Mouse (Mus musculus): ENCODE results near the gene Crip2. TPM values are rescaled to one million over a fixed set of nuclear protein-coding genes. Genes with fewer than 3 reads are reported as not detected.

Gene Crip2
- polyA plus RNA-seq (2015; fragmentation: Nextera tagmentation; extraction: Ambion mirVana) = 301 and 350 TPM in 2 replicates

DNA sequence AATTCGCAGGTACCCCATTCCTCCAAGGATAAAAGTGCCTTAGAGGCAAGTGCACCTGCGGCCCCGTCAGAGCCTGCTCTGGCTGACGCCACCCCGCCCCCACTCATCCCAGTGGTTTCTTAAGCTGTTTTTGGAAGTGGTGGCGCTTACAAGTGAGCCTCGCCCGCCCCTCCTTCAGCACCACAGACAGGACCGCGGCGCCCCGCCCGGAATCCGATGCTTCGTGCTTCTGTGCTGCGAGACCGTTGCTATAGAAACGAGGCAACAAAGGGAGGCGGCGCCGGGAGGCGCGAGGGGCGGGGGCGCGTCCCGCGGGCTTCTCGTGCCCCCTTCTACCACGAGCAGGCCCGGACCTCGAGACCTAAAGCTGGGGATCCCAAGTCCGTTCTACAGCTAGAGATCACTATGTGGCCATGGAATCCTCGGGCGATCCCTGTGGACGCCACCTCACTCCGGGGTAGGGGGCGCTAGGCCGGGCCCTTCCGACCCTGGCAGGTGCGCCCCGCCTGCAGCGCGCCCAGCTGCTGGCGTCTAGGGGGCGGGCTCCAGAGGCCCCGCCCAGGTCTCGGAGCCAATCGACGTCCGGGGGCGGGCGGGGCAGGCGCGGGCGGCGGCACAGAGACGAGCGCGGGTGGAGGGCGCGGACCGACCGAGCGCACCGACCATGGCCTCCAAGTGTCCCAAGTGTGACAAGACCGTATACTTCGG is at the start of gene Crip2:
Crip2 (plus strand) TSS at position 329 of the 708 bp plus-strand sequence.
- peaks cover 51% of the 10 kb centered on the region for H3K4me1 ChIP-seq (replicated peaks)

DNA sequence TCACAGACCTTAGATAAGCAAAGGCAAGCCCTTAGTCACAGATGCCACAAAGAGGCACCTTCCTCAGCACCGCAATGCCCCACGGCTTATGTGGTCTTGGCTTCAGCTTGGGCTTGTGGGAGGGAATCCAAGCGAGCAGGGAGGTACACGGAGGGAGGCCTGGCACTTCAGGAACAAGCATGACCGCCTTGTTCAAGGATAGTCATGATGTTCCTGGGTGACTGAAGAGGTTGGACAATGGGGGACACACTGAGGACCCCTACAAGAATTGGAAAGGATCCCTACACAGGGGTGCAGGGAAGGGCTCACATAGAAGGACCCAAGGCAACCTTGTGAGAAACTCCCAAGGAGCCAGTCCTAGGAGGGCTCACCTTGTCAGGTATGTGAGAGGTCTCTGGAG is 43.0 kb upstream of the Crip2 start:
- Histone ChIP-seq H3K4me2 (peak overlapping the region; percentile 86), H3K9ac (peak overlapping the region; percentile 100), H3K4me3 (peak overlapping the region; percentile 92), H3K27ac (replicated peaks) (no peak overlapping the region), H3K36me3 (no peaks in the 10 kb centered on the region), H3K27me3 (no peaks in the 10 kb centered on the region), H3K4me1 (replicated peaks) (peaks cover 39% of the 10 kb centered on the region), H3K9me3 (no peaks in the 10 kb centered on the region)
- ATAC-seq (ENCODE audit: low read depth) = 0 out of 2 replicates have a peak, but pooled peaks have one; percentile 11
- WGBS = 93% methylated on average over 5 of the region's 5 CpGs

More for the DNA sequence above, at the start of gene Crip2:
- H3K4me2 ChIP-seq = peak within 1 kb of the TSS; percentile 88
- under 1% methylated on average over 68 of the region's 68 CpGs for WGBS
- H3K36me3 ChIP-seq = peaks cover 55% of the 10 kb centered on the region
- no peaks in the 10 kb centered on the region for H3K9me3 ChIP-seq
- H3K9ac ChIP-seq = peak within 1 kb of the TSS; percentile 79
- peak within 1 kb of the TSS; percentile 87 for H3K27ac ChIP-seq (replicated peaks)
- H3K27me3 ChIP-seq = no peaks in the 10 kb centered on the region
- ATAC-seq (ENCODE audit: low read depth) = peak; percentile 89
- peak within 1 kb of the TSS; percentile 69 for H3K4me3 ChIP-seq

GRCm38 (mm10) chr12:113097749-113098281 is 42.2 kb upstream of the Crip2 start, which contains the start of gene Mta1:
Gene Mta1, plus strand, starts transcription at chr12:113098278.
- peak within 1 kb of the TSS; percentile 85 for H3K27ac ChIP-seq (replicated peaks)
- peak within 1 kb of the TSS; percentile 94 for H3K4me2 ChIP-seq
- no peaks in the 10 kb centered on the region for H3K27me3 ChIP-seq
- no peaks in the 10 kb centered on the region for H3K36me3 ChIP-seq
- peaks cover 47% of the 10 kb centered on the region for H3K4me1 ChIP-seq (replicated peaks)
- peak; percentile 40 for ATAC-seq (ENCODE audit: low read depth)
- 4% methylated on average over 18 of the region's 53 CpGs for WGBS
- H3K9ac ChIP-seq = peak within 1 kb of the TSS; percentile 100
- H3K9me3 ChIP-seq = no peaks in the 10 kb centered on the region
- peak within 1 kb of the TSS; percentile 92 for H3K4me3 ChIP-seq

DNA sequence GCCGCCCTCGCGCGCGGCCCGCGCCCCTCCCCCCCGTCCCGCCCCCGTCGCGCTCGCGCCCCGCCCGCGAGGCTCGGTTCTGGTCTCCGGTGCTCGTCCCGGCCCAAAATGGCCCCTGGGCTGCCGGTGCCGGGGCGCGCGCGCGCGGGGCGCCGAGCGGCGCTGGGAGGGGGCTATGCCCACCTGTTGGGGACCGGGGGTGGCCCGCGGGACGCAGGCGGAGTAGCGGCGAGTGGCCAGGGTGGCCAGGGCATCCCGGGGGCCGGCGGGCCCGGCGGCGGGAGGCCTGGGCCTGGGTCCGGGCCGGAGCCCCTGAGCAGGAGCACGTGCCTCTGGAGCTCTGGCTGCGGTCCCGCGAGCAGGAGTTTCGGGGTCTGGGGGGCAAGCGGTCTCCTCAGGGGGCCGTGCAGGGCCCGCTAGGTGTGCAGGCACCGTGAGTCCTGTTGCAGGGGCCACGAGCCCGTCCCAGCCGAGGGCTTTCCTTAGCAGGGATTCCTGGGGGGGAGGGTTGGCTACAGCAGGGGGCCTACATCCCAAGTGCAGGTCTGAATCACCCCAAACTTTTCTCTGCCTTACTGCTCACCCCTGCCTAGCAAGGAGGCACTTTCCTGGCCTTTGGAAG is 41.4 kb upstream of the Crip2 start:
- Histone ChIP-seq H3K27me3 (no peaks in the 10 kb centered on the region), H3K4me3 (peak overlapping the region; percentile 92), H3K9ac (peak overlapping the region; percentile 100), H3K36me3 (no peaks in the 10 kb centered on the region), H3K27ac (replicated peaks) (peak overlapping the region; percentile 85), H3K4me2 (peak overlapping the region; percentile 94), H3K4me1 (replicated peaks) (peaks cover 55% of the 10 kb centered on the region), H3K9me3 (no peaks in the 10 kb centered on the region)
- 1% methylated on average over 38 of the region's 60 CpGs for WGBS
- peak; percentile 19 for ATAC-seq (ENCODE audit: low read depth)

DNA sequence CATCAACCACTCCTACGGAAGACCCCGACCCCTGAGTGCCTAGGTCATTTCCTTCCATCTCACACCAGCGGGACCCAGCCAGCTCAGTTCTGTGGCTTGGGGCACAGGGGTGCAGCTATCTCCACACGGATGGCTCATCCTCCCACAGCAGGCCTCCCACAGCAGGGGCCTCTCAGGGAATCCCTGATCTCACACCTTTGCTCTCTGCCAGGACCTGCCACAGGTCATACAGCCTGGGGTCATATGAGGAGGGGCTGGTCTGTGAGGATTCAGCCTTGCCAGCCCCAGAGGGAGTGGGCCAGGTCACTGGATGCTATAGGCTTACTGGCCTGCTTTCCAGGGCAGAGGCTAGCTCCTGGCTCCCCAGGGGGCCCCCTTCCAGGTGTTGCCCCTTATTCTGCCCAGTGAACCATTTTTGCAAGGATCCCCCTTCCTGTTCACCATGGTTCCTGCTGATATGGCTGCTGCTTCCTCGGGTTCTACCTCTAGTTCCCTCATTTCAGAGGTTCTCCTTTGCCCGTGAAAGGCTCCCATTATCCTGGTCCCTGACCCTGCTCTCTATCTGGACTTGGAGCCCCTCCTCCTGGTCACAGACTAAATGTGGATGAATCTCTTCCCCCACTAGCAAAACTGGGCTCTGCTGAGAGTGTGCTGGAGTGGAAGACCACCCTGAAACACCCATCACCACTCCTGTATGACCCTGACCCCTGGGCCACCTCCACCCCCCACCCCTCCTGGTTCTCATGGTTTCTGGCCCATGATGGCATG is 40.4 kb upstream of the Crip2 start:
- H3K27ac ChIP-seq (replicated peaks) = peak overlapping the region; percentile 85; the same call in 1 of the 2 replicates
- no peaks in the 10 kb centered on the region for H3K27me3 ChIP-seq
- peaks cover 60% of the 10 kb centered on the region for H3K4me1 ChIP-seq (replicated peaks)
- WGBS = 32% methylated on average over 6 of the region's 6 CpGs
- peak overlapping the region; percentile 100 for H3K9ac ChIP-seq
- ATAC-seq (ENCODE audit: low read depth) = no peak
- no peaks in the 10 kb centered on the region for H3K9me3 ChIP-seq
- no peaks in the 10 kb centered on the region for H3K36me3 ChIP-seq
- H3K4me3 ChIP-seq = peak overlapping the region; percentile 92
- peak overlapping the region; percentile 94 for H3K4me2 ChIP-seq

GRCm38 (mm10) chr12:113100448-113101076 is 39.5 kb upstream of the Crip2 start:
- ATAC-seq (ENCODE audit: low read depth) = no peak
- no peaks in the 10 kb centered on the region for H3K36me3 ChIP-seq
- H3K27ac ChIP-seq (replicated peaks) = 0 out of 2 replicates have a peak overlapping the region, but pooled peaks have one; percentile 9
- H3K27me3 ChIP-seq = no peaks in the 10 kb centered on the region
- H3K4me1 ChIP-seq (replicated peaks) = peaks cover 60% of the 10 kb centered on the region
- WGBS = 78% methylated on average over 5 of the region's 5 CpGs
- H3K9me3 ChIP-seq = no peaks in the 10 kb centered on the region
- H3K4me3 ChIP-seq = no peak overlapping the region
- H3K4me2 ChIP-seq = peak overlapping the region; percentile 94; the same call in 1 of the 2 replicates
- H3K9ac ChIP-seq = peak overlapping the region; percentile 100; the same call in 1 of the 2 replicates

GRCm38 (mm10) chr12:113101251-113101960 is 38.6 kb upstream of the Crip2 start:
- 88% methylated on average over 9 of the region's 9 CpGs for WGBS
- Histone ChIP-seq H3K4me3 (no peak overlapping the region), H3K36me3 (no peaks in the 10 kb centered on the region), H3K27ac (replicated peaks) (0 out of 2 replicates have a peak overlapping the region, but pooled peaks have one; percentile 9), H3K9me3 (no peaks in the 10 kb centered on the region), H3K9ac (0 out of 2 replicates have a peak overlapping the region, but pooled peaks have one; percentile 45), H3K4me2 (no peak overlapping the region), H3K4me1 (replicated peaks) (peaks cover 60% of the 10 kb centered on the region), H3K27me3 (no peaks in the 10 kb centered on the region)
- ATAC-seq (ENCODE audit: low read depth) = no peak

DNA sequence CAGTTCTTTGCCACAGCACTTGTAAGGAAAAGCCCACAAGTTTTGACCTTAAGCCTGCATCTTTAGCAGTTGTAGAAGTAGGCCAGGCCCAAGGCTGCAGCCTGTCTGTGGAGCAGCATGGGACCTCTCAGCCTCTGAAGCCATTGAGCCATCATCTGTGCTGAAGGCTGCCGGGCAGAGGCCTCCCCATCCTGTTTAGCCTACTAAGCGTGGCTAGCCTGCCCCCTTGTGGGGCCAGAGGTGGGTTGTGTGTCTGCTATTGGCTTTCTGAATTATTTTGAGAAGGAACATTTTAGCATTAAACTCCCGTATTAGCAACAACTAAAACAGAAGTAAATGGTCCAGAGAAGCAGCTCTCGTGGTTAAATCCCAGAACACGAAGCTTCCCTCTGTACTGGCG is 37.6 kb upstream of the Crip2 start:
- H3K4me1 ChIP-seq (replicated peaks) = peaks cover 60% of the 10 kb centered on the region
- H3K9ac ChIP-seq = 0 out of 2 replicates have a peak overlapping the region, but pooled peaks have one; percentile 17

GRCm38 (mm10) chr12:113103846-113104451 is 36.1 kb upstream of the Crip2 start:
- ATAC-seq (ENCODE audit: low read depth) = no peak
- H3K36me3 ChIP-seq = no peaks in the 10 kb centered on the region
- no peak overlapping the region for H3K9ac ChIP-seq
- no peak overlapping the region for H3K27ac ChIP-seq (replicated peaks)
- WGBS = 84% methylated on average over 8 of the region's 8 CpGs
- H3K4me3 ChIP-seq = no peak overlapping the region
- no peaks in the 10 kb centered on the region for H3K27me3 ChIP-seq
- peaks cover 66% of the 10 kb centered on the region for H3K4me1 ChIP-seq (replicated peaks)
- H3K9me3 ChIP-seq = no peaks in the 10 kb centered on the region
- H3K4me2 ChIP-seq = no peak overlapping the region

More for the DNA sequence above, 37.6 kb upstream of the Crip2 start:
- WGBS = 67% methylated on average over 6 of the region's 6 CpGs
- ATAC-seq (ENCODE audit: low read depth) = no peak
- H3K4me2 ChIP-seq = no peak overlapping the region
- no peaks in the 10 kb centered on the region for H3K27me3 ChIP-seq
- no peak overlapping the region for H3K4me3 ChIP-seq
- H3K27ac ChIP-seq (replicated peaks) = peak overlapping the region; percentile 59; the same call in 1 of the 2 replicates
- no peaks in the 10 kb centered on the region for H3K9me3 ChIP-seq
- no peaks in the 10 kb centered on the region for H3K36me3 ChIP-seq

GRCm38 (mm10) chr12:113106386-113106785 is 33.6 kb upstream of the Crip2 start:
- 90% methylated on average over 6 of the region's 6 CpGs for WGBS
- no peak overlapping the region for H3K9ac ChIP-seq
- no peak overlapping the region for H3K27ac ChIP-seq (replicated peaks)
- no peak overlapping the region for H3K4me3 ChIP-seq
- H3K36me3 ChIP-seq = no peaks in the 10 kb centered on the region
- no peaks in the 10 kb centered on the region for H3K9me3 ChIP-seq
- no peaks in the 10 kb centered on the region for H3K27me3 ChIP-seq
- ATAC-seq (ENCODE audit: low read depth) = no peak
- peaks cover 58% of the 10 kb centered on the region for H3K4me1 ChIP-seq (replicated peaks)
- no peak overlapping the region for H3K4me2 ChIP-seq

Measured in neural tube, embryonic 13.5 days (tissue).